Mouse (Mus musculus): ENCODE measurements at regions not wholly inside any gene's neighbourhood (a gene's known extent, or its start where the extent isn't known, plus 50 kb on each side); places are given as distances from the start of the nearest gene placed in this dataset.

DNA sequence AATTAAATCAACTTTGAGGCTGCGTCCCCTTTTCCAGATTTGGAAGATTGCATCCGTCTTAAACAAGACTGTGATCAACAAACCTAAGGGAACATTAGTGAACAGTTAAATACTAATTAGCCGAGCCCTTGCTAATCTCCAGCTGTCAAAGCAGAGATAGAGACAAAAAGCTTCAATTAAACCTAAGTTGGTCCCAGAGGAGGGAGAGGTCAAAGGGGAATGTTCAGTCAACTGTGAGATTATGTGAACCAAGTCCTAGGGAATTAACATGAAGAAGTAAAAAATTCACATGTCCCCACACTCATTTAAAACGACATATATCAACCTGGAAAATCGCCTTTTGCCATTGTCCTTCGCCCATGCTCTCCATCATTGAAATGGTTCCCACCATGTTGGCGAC, 59.7 kb upstream of the Tbx20 start:
- no peak for DNase-seq (ENCODE audit: inconsistent ontology term)

- no peak for DNase-seq (ENCODE audit: inconsistent ontology term)
Observed at GRCm38 (mm10) chr9:24848210-24848609, 74.1 kb upstream of the Tbx20 start.

DNA sequence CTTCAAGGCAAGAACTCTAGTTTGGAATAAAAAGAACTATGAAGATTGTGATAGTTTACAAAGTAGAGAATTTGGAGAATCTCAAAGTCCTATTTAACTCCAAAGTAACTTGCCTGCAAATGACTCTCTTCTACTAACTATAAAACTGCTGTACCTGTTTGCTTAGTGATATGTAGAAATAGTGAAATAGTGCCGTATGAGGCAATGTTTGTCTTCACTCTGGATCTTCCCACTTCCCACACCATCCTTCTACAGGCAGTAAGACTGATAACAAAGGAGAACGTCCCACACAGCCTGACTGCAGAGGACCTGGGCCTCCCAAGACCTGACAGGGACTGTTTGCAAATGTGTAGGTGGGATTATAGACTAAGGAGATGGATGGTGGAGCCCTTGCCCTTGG, 85.4 kb upstream of the Tbx20 start:
- no peak for DNase-seq (ENCODE audit: inconsistent ontology term)

DNA sequence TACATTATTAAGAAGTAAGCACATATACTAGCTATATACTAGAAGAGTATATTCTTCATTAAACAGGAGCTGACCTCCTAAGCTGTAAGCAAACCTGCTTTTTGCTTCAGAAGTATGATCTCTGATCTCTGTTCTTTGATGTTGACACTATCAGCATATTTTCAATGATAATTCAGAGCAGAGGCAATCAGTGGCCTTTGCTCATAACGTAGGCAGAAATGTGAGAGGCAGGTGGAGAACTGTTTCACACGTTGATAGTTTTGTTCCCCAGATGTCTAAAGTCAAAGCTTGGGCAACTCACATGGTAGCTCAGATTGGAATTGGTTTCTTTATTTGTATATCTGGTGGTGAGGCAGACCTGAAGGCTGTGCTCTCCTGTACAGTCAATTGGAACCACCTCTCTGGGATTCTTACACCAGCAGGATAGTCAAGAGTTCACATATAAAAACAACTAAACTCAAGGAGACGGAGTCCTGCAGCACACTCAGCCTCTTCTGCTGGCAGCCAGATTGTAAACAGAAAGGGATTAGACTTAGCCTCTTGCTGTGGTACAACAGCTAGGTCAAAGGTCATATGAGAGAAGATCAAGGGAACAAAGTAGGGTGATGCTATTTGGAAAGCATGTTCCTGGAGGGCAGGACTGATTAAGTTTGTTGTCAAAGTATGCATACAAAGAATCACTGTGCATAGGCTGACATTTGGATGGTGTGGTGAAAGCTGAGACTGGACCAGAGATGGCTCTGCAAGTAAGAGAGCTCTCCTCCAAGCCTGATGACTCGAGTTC, 92.5 kb upstream of the Tbx20 start:
- no peak for DNase-seq (ENCODE audit: inconsistent ontology term)

DNA sequence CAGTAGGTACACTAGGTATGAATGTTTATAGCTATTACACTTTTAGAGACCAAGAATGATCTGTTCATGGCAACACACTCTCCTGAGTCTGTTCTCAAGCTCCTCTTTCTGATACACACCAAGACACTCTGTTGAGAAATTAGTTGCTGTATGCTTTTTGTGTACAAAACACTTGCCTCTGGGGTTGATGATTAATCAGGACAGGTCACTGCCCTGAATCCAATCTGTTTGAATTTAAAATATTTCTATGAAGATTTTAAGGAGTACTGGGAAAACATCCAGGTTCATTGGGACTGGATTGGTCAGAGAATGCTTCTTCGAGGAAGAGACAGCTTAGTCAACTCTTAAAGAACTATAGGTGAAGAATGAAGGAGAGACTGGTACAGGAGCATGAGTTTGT, 94.6 kb upstream of the Tbx20 start:
- no peak for DNase-seq (ENCODE audit: inconsistent ontology term)

GRCm38 (mm10) chr9:24874434-24875143, 100.5 kb upstream of the Tbx20 start:
- no peak for DNase-seq (ENCODE audit: inconsistent ontology term)

GRCm38 (mm10) chr9:24878384-24879174, 104.5 kb upstream of the Tbx20 start:
- no peak for DNase-seq (ENCODE audit: inconsistent ontology term)

- DNase-seq (ENCODE audit: inconsistent ontology term), result no peak
Observed at GRCm38 (mm10) chr9:24879662-24880061, 105.6 kb upstream of the Tbx20 start.

DNA sequence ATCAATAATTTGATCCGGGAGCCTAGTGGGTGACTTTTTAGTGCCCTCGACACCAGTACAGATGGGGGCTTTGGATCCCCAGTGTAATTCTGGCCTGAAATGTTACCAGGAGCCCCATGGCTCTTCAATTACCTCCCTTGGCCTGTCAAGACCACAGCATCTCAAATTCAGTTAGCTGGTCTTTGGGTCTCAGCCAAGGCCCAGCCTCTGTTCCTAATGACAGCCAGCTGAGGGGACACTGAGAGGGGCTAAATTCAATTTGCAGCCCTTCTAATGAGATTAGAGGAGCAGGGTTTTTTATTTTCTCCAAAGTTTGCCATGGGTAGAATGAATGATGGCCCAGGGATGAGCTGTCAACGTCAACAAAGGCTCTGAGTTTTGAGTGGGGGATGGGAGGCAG, 109.9 kb upstream of the Tbx20 start:
- no peak for DNase-seq (ENCODE audit: inconsistent ontology term)

GRCm38 (mm10) chr9:24888282-24888681, 114.2 kb upstream of the Tbx20 start:
- no peak for DNase-seq (ENCODE audit: inconsistent ontology term)

GRCm38 (mm10) chr9:24896498-24897261, 122.6 kb upstream of the Tbx20 start:
- no peak for DNase-seq (ENCODE audit: inconsistent ontology term)

- peak; percentile 20 for DNase-seq (ENCODE audit: inconsistent ontology term)
Observed at GRCm38 (mm10) chr9:24899206-24899928, 125.3 kb upstream of the Tbx20 start.

GRCm38 (mm10) chr9:24903706-24904105, 129.6 kb upstream of the Tbx20 start:
- peak; percentile 69 for DNase-seq (ENCODE audit: inconsistent ontology term)

DNA sequence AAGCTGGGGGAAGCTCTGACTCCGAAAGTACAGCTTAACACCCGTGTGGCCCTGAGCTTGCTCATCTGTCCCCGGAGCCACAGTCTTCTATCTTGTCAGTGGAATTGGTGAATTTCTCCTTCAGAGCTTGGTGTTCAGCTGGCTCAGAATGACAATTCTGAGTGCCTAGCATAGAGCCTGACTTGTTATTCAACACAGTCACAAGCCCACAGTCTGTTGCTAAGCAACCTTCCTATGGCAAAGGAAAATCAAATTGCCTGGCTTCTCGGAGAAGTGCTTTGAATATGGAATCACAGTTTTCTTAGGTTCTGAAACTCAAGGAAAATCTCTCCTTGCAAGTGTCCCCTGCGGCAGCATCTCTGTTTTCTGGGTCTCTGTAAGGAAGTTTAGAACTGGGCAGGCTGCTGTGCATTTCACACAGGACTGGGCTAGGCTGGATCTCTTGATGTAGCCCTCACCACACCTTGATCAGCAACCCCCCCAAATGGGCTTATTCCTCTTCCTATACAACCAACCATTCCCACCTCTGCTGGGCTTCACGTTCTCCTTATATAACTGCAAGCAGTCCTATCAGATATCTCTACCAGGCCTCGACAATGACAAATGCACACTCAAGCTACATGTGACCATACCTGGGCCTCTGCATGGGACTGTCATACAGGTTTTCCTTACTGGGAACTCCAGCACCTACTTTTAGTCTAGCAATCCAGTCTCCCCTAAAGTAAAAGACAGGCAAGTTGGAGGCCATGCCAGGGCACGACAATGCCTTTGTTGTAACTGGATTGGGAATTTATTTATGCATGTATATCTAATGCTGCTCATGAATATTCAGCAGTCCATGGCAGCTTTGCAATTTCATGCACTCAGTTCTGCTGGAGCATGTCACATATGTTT, 135.2 kb upstream of the Tbx20 start:
- no peak for DNase-seq (ENCODE audit: inconsistent ontology term)

GRCm38 (mm10) chr9:24910738-24911137, 136.6 kb upstream of the Tbx20 start:
- DNase-seq (ENCODE audit: inconsistent ontology term), result no peak

DNA sequence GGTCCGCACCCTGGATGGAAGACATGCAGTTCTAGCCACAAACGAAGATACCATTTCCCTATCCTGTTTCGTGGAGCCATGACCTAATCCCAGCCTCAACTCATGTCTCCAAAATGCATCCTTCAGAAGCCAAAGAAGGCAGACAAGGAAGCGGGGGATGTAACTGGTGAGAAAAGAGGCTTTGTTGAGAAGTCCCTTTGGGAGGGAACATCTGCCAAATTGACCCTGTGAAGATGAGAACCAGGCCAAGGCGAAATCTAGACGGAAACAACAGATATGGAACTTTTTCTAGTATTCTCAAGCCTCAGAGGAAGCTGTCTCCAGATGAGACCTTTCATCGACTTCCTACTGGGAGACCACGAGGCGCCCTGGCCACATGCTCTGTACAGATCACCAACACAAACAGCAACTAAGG, 145.9 kb upstream of the Tbx20 start:
- no peak for DNase-seq (ENCODE audit: inconsistent ontology term)

- DNase-seq (ENCODE audit: inconsistent ontology term), result no peak
Observed at GRCm38 (mm10) chr9:24922051-24922860, 148.2 kb upstream of the Tbx20 start.

GRCm38 (mm10) chr9:24923514-24923913, 149.4 kb upstream of the Tbx20 start:
- no peak for DNase-seq (ENCODE audit: inconsistent ontology term)

DNA sequence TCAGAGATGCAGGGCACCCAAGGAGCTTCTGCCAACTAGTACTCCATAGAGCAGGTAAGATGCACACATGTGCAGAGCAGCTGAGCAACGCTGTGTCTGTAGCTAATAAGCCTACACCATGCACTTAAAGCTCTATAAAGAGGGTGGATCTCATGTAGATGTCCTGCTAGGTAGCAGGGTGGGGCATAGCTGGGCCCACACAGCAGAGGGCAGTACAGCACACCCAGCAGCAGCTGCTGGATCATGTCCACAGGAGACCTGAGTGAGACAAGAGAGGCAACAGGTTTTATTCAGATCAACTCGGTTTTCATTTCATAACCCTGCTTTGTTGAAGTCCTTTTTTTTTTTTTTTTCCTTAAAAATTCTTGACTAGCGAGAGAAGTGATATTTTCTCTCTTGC, 151.5 kb upstream of the Gm10181 start:
- no peak for DNase-seq (ENCODE audit: inconsistent ontology term)

Measured in Muller cell, postnatal 12 days (primary cell).